Mouse (Mus musculus): ENCODE data around the gene Sh3gl2. TPM values are rescaled to one million over a fixed set of nuclear protein-coding genes. Genes with fewer than 3 reads are reported as not detected.

Gene Sh3gl2
- total and polyA plus RNA-seq, 3 experiments = not detected

DNA sequence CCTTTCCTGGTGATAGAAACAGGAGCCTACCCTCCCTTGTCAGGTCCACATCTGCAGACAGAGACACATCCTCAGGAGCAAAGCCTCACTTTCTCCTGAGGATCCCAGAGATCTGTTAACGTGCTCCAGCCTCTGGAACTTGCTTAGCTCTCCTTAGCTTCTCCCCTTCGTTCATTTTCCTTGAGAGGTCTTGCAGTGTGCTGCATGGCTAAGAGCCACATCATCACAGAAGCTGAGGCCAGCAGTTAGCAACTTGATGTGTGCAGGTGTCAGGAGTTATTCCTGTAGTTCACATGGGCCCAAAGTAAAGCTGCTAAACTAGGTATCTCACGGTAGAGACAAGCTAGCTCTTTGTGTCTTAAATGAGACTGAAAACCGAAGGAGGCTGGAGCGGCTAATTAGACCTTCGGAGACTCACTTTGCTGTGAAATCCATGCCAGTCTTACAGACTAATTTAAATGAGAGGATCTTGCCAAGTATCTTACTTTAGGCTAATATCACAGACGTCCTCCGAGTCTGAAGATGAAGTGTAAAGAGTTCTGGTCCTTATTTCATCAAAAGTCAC lies 143.2 kb downstream of the Sh3gl2 start:
- no peaks in the 10 kb centered on the region for H3K36me3 ChIP-seq (replicated peaks in 1 of 2; ENCODE audit: control insufficient read depth in 1 of 2, insufficient read depth in 1 of 2, low read length in 1 of 2)
- TF ChIP-seq RCOR1 (conservative IDR thresholded peaks at IDR 0.05; ENCODE audit: low read depth, low read length) = no peak
- TF ChIP-seq PAX5 (IDR thresholded peaks at IDR 0.05; ENCODE audit: low read length) = no peak
- TF ChIP-seq MXI1 (IDR thresholded peaks at IDR 0.05; ENCODE audit: low read depth, low read length) = no peak
- no peak for TF ChIP-seq USF2 (conservative IDR thresholded peaks at IDR 0.05; ENCODE audit: low read depth, low read length)
- TF ChIP-seq ZMIZ1 (IDR thresholded peaks at IDR 0.05; ENCODE audit: low read depth, low read length) = no peak
- TF ChIP-seq POLR2AphosphoS2 (IDR thresholded peaks at IDR 0.05; ENCODE audit: low read depth, low read length) = no peak
- TF ChIP-seq MEF2A (IDR thresholded peaks at IDR 0.05; ENCODE audit: borderline replicate concordance, low read depth, low read length) = no peak
- no peak for TF ChIP-seq MAZ (IDR thresholded peaks at IDR 0.05; ENCODE audit: low read depth, low read length)
- TF ChIP-seq EP300 (IDR thresholded peaks at IDR 0.05; ENCODE audit: low read length) = no peak
- TF ChIP-seq CHD1 (IDR thresholded peaks at IDR 0.05; ENCODE audit: low read depth, low read length) = no peak
- no peak for TF ChIP-seq ETS1 (conservative IDR thresholded peaks at IDR 0.05; ENCODE audit: low read depth, low read length)
- no peak for TF ChIP-seq UBTF (IDR thresholded peaks at IDR 0.05; ENCODE audit: low read depth, low read length)
- no peak for TF ChIP-seq USF1 (IDR thresholded peaks at IDR 0.05; ENCODE audit: low read depth, low read length)
- TF ChIP-seq MAX (IDR thresholded peaks at IDR 0.05; ENCODE audit: low read length) = no peak
- TF ChIP-seq MAFK (IDR thresholded peaks at IDR 0.05; ENCODE audit: insufficient replicate concordance, low read length) = no peak
- no peak for TF ChIP-seq GABPA (IDR thresholded peaks at IDR 0.05; ENCODE audit: insufficient replicate concordance, low read depth, low read length)
- no peak for TF ChIP-seq E2F4 (IDR thresholded peaks at IDR 0.05; ENCODE audit: insufficient replicate concordance, low read depth, low read length)
- H3K4me1 ChIP-seq (ENCODE audit: control insufficient read depth in 1 of 2, insufficient read depth in 2 of 2) = no peaks in the 10 kb centered on the region
- H3K4me3 ChIP-seq (replicated peaks in 1 of 3; ENCODE audit: low read depth in 2 of 3, low read length in 2 of 3, poor library complexity in 1 of 3) = no peak overlapping the region
- H3K27me3 ChIP-seq (replicated peaks) = no peaks in the 10 kb centered on the region
- dilution Hi-C loops (cut with MboI; ENCODE audit: extremely low pct_ligation_motif_present, extremely low pct_unique_long_range_greater_than_20kb, low sequenced_read_pairs) = no loop called here
- H3K9ac ChIP-seq (ENCODE audit: insufficient read depth, low read depth) = no peak overlapping the region
- in situ Hi-C loops (cut with MboI; ENCODE audit: low pct_ligation_motif_present, low pct_unique_long_range_greater_than_20kb, low sequenced_read_pairs) = no loop called here
- H3K4me2 ChIP-seq (ENCODE audit: insufficient read depth, low read depth, poor library complexity, severe bottlenecking) = no peak overlapping the region
- no peaks in the 10 kb centered on the region for H3K79me2 ChIP-seq (replicated peaks; ENCODE audit: control insufficient read depth, extremely low read depth, insufficient read depth, poor library complexity, severe bottlenecking)
- H3K27ac ChIP-seq (ENCODE audit: insufficient read depth, low read depth) = no peak overlapping the region
- H3K9me3 ChIP-seq (replicated peaks; ENCODE audit: low read length) = peaks cover 50% of the 10 kb centered on the region
- DNase-seq (ENCODE audit: extremely low read depth) = no peak

DNA sequence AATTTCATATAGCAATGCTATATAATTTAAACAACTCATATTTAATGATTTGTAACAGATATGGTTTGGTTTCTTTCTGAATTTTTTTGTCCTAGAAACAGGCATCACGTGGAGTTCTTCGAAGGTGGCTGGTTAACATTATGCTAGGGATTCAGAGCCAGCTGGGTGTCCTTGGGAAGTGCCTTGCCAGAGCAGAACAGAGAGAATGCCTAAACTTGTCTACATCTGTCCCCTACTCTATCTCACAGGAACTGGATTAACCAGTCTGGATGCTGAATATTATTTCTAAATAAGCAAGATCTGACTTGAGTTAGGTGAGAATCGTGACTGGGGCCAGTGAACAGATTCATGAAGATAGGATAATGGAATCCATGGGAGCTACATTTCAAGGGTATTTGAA lies 157.7 kb downstream of the Sh3gl2 start:
- H3K27ac ChIP-seq (ENCODE audit: insufficient read depth, low read depth) = no peak overlapping the region
- H3K4me2 ChIP-seq (ENCODE audit: insufficient read depth, low read depth, poor library complexity, severe bottlenecking) = no peak overlapping the region
- H3K79me2 ChIP-seq (replicated peaks; ENCODE audit: control insufficient read depth, extremely low read depth, insufficient read depth, poor library complexity, severe bottlenecking) = no peaks in the 10 kb centered on the region
- TF ChIP-seq RAD21 (IDR thresholded peaks at IDR 0.05; ENCODE audit: low read depth, low read length) = no peak
- no peak overlapping the region for H3K9ac ChIP-seq (ENCODE audit: insufficient read depth, low read depth)
- peaks cover 42% of the 10 kb centered on the region for H3K9me3 ChIP-seq (replicated peaks; ENCODE audit: low read length)
- H3K27me3 ChIP-seq (replicated peaks) = no peaks in the 10 kb centered on the region
- no peaks in the 10 kb centered on the region for H3K36me3 ChIP-seq (replicated peaks in 1 of 2; ENCODE audit: control insufficient read depth in 1 of 2, insufficient read depth in 1 of 2, low read length in 1 of 2)
- in situ Hi-C loops (cut with MboI; ENCODE audit: low pct_ligation_motif_present, low pct_unique_long_range_greater_than_20kb, low sequenced_read_pairs) = no loop called here
- H3K4me1 ChIP-seq (ENCODE audit: control insufficient read depth in 1 of 2, insufficient read depth in 2 of 2) = no peaks in the 10 kb centered on the region
- dilution Hi-C loops (cut with MboI; ENCODE audit: extremely low pct_ligation_motif_present, extremely low pct_unique_long_range_greater_than_20kb, low sequenced_read_pairs) = no loop called here
- no peak overlapping the region for H3K4me3 ChIP-seq (replicated peaks in 1 of 3; ENCODE audit: low read depth in 2 of 3, low read length in 2 of 3, poor library complexity in 1 of 3)
- DNase-seq (ENCODE audit: extremely low read depth) = no peak
